Mouse (Mus musculus) forebrain, embryonic 16.5 days (tissue): Measurements from ENCODE around the gene Lbh. TPM values are rescaled to one million over a fixed set of nuclear protein-coding genes. Genes with fewer than 3 reads are reported as not detected.

Experiments
- ATAC-seq: fragments of 200-750 bp; cut with Nextera tagmentation; 2 replicates; pipeline ENCODE4 v1.8.0; 2017; ENCODE audit warnings: mild to moderate bottlenecking, moderate library complexity
- H3K27ac ChIP-seq: fragments of 300-500 bp; sonication (generic); 2 replicates; pipeline ENCODE4 v1.5.1; 2014; ENCODE audit warnings: low read length, control low read depth
- H3K27me3 ChIP-seq: fragments of 300-500 bp; sonication (generic); replicated peaks from 2 replicates; pipeline ENCODE4 v1.6.1; 2014; ENCODE audit warnings: low read length; ENCODE audit not compliant: control insufficient read depth, insufficient read depth
- H3K36me3 ChIP-seq: fragments of 300-500 bp; sonication (generic); 2 replicates; pipeline ENCODE4 v1.6.1; 2014; ENCODE audit not compliant: control insufficient read depth, insufficient read depth
- H3K4me1 ChIP-seq: fragments of 300-500 bp; sonication (generic); replicated peaks from 2 replicates; pipeline ENCODE4 v1.6.1; 2014; ENCODE audit warnings: low read length; ENCODE audit not compliant: control insufficient read depth, insufficient read depth
- H3K4me2 ChIP-seq: fragments of 300-500 bp; sonication (generic); 2 replicates; pipeline ENCODE4 v1.6.1; 2014; ENCODE audit warnings: mild to moderate bottlenecking, low read length, control low read depth
- H3K4me3 ChIP-seq: fragments of 300-500 bp; sonication (generic); replicated peaks from 2 replicates; pipeline ENCODE4 v1.5.1; 2014; ENCODE audit warnings: mild to moderate bottlenecking, low read length, control low read depth
- H3K9ac ChIP-seq: fragments of 300-500 bp; sonication (generic); replicated peaks from 2 replicates; pipeline ENCODE4 v1.6.1; 2014; ENCODE audit warnings: low read depth, low read length, control low read depth
- H3K9me3 ChIP-seq: fragments of 300-500 bp; sonication (generic); 2 replicates; pipeline ENCODE4 v1.6.1; 2016; ENCODE audit warnings: low read length; ENCODE audit not compliant: control insufficient read depth
- WGBS: fragments of 180-500 bp; shearing (Covaris S2); extraction: QIAGEN DNeasy Blood & Tissue Kit; methylation state at CpG from one replicate; pipeline ENCODE4 v1.1.7; 2014; 5-methylcytosine and 5-hydroxymethylcytosine counted together
- polyA plus RNA-seq: library from polyadenylated mRNA; unstranded; fragments of >200 nt; fragmentation: Nextera tagmentation; extraction: Ambion mirVana; gene quantifications from 2 replicates; pipeline ENCODE4 v1.2.1, GENCODE M21; 2015

Lbh gene
- polyA plus RNA-seq, 1 experiment from 2014 or later, result 4.3 TPM

DNA sequence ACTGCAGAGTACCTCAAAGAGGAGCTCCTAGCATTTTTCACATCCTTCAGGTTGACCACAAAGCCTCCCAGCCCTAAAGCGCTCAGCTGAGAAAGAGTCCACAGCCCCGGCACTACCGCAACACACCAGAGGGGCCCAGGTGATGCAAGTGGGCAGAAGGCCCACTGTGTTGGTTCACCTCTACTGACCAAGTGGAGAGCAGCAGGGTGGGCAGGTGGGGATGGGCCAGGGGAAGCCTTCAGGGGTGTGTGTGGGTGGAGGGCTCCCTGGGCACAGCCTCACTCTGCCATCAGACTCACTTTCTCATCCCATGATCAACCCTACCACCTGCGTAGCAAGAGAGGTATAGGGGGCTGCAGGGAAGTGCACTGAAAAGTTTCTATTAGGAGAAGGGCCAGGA, 42.1 kb downstream of the Lbh start:
- H3K27me3 ChIP-seq, result no peaks in the 10 kb centered on the region
- no peak overlapping the region for H3K27ac ChIP-seq
- H3K4me2 ChIP-seq, result no peak overlapping the region
- 99% methylated on average over 4 of the region's 4 CpGs for WGBS
- ATAC-seq, result no peak
- H3K9ac ChIP-seq, result no peak overlapping the region
- no peaks in the 10 kb centered on the region for H3K4me1 ChIP-seq
- H3K36me3 ChIP-seq, result no peaks in the 10 kb centered on the region
- H3K4me3 ChIP-seq, result no peak overlapping the region
- H3K9me3 ChIP-seq, result no peaks in the 10 kb centered on the region

DNA sequence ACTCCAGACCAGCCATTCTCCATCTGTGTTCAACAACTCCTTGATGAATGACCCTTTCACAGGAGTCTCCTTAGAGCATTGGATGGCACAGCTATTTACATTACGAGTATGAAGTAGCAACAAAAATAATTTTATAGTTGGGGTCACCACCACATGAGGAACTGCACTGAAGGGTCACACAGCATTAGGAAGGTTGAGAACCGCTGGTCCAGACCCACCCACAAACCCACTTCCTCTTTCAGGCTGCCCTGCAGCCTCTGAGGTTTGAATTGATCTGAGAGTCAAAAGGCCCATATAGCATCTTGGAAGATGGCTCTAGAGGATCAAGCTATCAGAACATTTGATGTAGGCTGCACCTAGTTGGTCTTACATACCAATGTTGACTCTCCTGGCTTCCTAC, 42.8 kb downstream of the Lbh start:
- Histone ChIP-seq H3K36me3 (no peaks in the 10 kb centered on the region), H3K27me3 (no peaks in the 10 kb centered on the region), H3K4me3 (no peak overlapping the region), H3K9ac (no peak overlapping the region), H3K4me2 (no peak overlapping the region), H3K4me1 (no peaks in the 10 kb centered on the region), H3K27ac (no peak overlapping the region), H3K9me3 (no peaks in the 10 kb centered on the region)
- no peak for ATAC-seq
- WGBS, result 94% methylated on average over 2 of the region's 2 CpGs

DNA sequence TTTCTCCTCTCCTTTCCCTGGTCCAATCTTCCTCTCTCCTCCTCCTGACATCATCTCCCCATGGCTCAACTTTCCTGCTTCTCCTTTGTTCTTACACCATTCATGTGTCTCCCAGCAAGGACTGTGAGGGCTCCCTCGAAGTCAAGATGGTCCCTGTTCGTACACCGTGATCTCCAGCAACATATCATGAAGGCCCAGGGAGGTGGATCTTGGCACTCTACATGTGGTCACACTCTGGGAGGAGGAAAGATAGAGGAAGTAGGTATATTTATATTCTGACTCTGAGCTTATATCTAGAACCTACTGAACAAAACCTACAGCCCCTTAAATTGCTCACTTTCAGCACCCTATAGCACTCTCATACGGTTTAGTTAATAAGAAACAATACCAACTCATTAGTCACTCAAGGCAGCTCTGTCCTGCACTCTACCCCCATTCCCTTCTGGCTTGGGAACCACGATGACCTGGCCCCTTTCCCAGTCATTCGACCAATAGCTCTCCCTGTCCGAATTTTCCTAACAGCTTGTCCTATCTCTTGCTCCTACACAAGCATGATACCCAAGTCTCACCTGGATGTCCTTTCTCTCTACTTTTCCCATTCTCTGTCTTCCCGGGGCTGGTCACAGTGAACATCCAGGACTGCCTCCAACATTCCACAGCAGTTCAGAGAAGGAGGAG, 44.0 kb downstream of the Lbh start:
- ATAC-seq, result no peak
- Histone ChIP-seq H3K27me3 (no peaks in the 10 kb centered on the region), H3K4me3 (no peak overlapping the region), H3K4me1 (peaks cover 5% of the 10 kb centered on the region), H3K9ac (no peak overlapping the region), H3K9me3 (no peaks in the 10 kb centered on the region), H3K36me3 (no peaks in the 10 kb centered on the region), H3K4me2 (no peak overlapping the region), H3K27ac (no peak overlapping the region)
- WGBS, result 83% methylated on average over 8 of the region's 8 CpGs

DNA sequence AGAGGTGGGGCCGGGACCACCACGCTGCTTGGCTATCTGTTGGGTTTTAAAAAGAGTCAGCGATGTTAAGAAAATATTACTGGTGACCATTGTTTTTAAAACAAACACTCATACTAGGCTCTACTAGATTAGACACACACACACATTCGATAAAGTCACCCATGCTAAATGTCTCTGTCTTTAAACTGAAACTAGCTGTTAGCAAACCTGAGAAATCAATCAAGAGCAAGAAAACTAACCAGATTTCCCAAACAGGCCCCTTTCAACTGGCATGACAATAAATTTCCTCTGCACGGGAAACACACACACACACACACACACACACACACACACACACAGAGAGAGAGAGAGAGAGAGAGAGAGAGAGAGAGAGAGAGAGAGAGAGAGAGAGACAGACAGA, 47.6 kb downstream of the Lbh start:
- WGBS, result 84% methylated on average over 5 of the region's 5 CpGs

DNA sequence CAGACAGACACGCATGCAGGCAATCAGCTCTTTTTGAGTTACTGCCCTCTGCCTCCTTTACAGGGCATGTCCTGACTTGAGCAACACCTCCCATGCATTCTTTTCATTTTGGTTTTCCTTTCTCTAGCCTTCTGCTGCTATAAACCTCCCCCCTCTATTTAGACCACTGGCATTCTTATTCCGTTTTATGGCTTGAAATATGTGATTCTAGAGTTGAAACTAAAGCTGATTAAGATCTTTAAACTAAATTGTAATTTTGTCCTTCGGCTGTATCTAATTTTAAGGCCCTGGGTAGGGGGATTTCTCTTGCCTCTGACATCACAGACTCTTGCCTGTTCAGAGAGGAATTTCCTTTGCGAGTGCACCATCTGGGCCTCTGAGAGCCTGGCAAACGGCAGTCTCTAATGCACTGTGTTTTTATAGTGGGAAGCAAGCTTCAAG, 48.0 kb downstream of the Lbh start:
- H3K4me2 ChIP-seq, result no peak overlapping the region
- ATAC-seq, result peak; percentile 81
- no peaks in the 10 kb centered on the region for H3K27me3 ChIP-seq
- H3K4me1 ChIP-seq, result peaks cover 5% of the 10 kb centered on the region
- H3K4me3 ChIP-seq, result no peak overlapping the region
- WGBS, result 50% methylated on average over 5 of the region's 5 CpGs
- no peak overlapping the region for H3K27ac ChIP-seq
- H3K9me3 ChIP-seq, result no peaks in the 10 kb centered on the region
- H3K9ac ChIP-seq, result no peak overlapping the region
- no peaks in the 10 kb centered on the region for H3K36me3 ChIP-seq

More for the DNA sequence above, 47.6 kb downstream of the Lbh start:
- ATAC-seq, result no peak
- H3K36me3 ChIP-seq, result no peaks in the 10 kb centered on the region
- no peak overlapping the region for H3K9ac ChIP-seq
- no peak overlapping the region for H3K4me2 ChIP-seq
- peaks cover 5% of the 10 kb centered on the region for H3K4me1 ChIP-seq
- no peaks in the 10 kb centered on the region for H3K27me3 ChIP-seq
- no peak overlapping the region for H3K27ac ChIP-seq
- no peaks in the 10 kb centered on the region for H3K9me3 ChIP-seq
- no peak overlapping the region for H3K4me3 ChIP-seq

DNA sequence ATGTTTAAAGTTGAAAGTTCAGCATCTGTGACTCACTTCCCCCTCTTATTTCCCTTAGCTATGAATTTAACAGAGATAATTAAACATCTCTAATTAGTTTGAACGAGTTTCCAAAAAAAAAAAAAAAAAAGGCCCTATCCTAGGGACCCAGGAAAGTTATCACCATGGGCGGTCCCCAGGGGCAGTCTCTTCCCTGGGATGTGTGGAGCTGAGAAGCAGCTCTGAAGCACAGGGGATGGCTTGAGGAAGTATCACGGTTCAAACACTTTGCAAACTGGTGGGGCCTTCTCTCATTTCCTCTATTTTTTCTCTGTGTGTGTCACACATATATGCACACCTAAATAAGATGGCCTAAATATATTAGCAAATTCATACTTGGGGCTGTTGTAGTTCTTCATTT, 48.8 kb downstream of the Lbh start:
- Histone ChIP-seq H3K4me1 (peaks cover 5% of the 10 kb centered on the region), H3K4me2 (no peak overlapping the region), H3K9me3 (no peaks in the 10 kb centered on the region), H3K36me3 (no peaks in the 10 kb centered on the region), H3K27ac (no peak overlapping the region), H3K9ac (no peak overlapping the region), H3K4me3 (no peak overlapping the region), H3K27me3 (no peaks in the 10 kb centered on the region)
- WGBS, result 49% methylated on average over 3 of the region's 3 CpGs
- ATAC-seq, result no peak

DNA sequence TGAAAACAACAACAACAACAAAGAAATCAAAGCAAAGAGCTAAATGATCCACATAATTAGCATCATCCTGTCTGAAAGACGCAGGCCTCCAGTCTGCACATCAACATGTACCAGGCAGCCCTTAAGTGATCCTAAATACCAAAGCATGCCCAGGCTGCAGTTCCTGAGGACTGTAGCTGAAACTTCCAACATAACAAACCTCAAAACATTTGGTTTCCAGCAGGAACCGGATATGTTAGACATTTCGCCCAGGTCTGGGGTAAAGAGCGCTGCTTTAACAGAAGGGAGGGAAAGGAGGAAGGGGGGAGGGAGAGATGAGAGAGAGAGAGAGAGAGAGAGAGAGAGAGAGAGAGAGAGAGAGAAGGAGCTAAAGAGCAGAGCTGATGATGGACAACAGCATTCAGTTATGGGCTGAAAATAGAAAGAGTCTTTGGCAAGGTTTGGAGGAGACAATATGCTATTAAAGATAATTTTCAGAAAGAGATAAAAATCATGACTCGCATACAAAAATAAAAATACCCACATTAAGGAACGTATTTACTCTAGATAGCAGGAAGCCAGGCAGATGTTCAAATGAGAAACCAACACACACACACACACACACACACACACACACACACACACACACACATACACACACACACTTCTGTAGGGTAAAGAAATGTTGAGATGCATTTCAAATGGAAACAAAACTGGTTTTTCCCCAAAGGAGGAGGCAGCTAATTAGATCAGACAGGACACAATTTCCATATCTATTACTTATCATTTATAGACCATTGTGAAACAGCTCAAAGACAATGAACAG, 49.5 kb downstream of the Lbh start:
- H3K4me3 ChIP-seq, result no peak overlapping the region
- H3K36me3 ChIP-seq, result no peaks in the 10 kb centered on the region
- H3K9ac ChIP-seq, result no peak overlapping the region
- no peak overlapping the region for H3K4me2 ChIP-seq
- no peaks in the 10 kb centered on the region for H3K27me3 ChIP-seq
- ATAC-seq, result no peak
- no peaks in the 10 kb centered on the region for H3K9me3 ChIP-seq
- 0 out of 2 replicates have a peak overlapping the region, but pooled peaks have one; percentile 27 for H3K27ac ChIP-seq
- H3K4me1 ChIP-seq, result peaks cover 5% of the 10 kb centered on the region
- 64% methylated on average over 6 of the region's 6 CpGs for WGBS

DNA sequence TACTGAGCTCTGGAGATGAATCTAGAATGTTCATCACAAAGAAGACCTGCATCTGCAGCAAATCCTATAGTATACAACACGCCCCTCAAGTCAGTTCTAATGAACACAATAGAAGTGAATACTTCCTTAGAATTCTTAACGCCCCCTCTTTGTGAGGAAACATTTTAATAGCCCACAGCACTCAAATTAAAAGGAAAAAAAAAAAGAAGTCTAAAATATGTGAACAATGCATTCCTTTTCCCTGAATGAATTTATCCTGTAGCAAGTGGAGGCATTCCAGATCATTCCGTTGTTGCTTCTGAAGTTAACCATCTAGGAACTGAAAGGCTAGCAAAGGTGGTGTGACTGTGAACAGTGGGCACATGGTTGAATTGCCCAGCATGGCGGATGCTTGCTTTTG, 50.6 kb downstream of the Lbh start:
- Histone ChIP-seq H3K9me3 (no peaks in the 10 kb centered on the region), H3K27ac (no peak overlapping the region), H3K4me1 (peaks cover 5% of the 10 kb centered on the region), H3K9ac (no peak overlapping the region), H3K4me2 (no peak overlapping the region), H3K36me3 (no peaks in the 10 kb centered on the region), H3K27me3 (no peaks in the 10 kb centered on the region), H3K4me3 (no peak overlapping the region)
- 39% methylated on average over 4 of the region's 4 CpGs for WGBS
- no peak for ATAC-seq

DNA sequence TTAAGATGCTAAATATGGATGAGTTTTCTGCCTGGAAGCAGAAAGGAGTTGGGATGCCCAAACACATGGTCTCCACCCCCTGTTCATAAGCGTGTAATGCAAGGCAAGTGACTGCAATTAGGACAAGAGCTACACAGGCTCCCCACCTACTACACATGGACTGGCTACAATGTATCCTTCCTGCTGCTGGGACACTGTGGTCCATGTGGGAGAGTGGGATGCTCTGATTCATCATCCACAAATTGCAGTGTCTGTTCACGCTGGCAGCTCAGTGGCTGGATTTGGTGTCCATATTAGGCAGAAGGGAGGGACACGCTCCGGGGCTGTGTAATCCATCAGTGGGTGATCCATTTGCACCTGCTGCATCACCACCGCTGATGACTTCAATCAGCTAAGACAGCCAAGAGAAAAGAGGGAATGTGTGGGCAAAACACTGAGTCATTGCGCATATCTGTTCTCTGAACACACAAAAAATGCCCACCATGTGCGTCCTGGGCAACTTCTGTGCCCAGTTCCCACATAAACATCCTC, 52.6 kb downstream of the Lbh start:
- no peak overlapping the region for H3K4me3 ChIP-seq
- ATAC-seq, result peak; percentile 58; the same call in 1 of the 2 replicates
- no peaks in the 10 kb centered on the region for H3K27me3 ChIP-seq
- no peak overlapping the region for H3K4me2 ChIP-seq
- H3K4me1 ChIP-seq, result peaks cover 5% of the 10 kb centered on the region
- no peak overlapping the region for H3K9ac ChIP-seq
- WGBS, result 77% methylated on average over 7 of the region's 7 CpGs
- no peaks in the 10 kb centered on the region for H3K36me3 ChIP-seq
- H3K9me3 ChIP-seq, result no peaks in the 10 kb centered on the region
- H3K27ac ChIP-seq, result no peak overlapping the region
